Mouse (Mus musculus) Patski (cell line): ENCODE data around the gene Foxr2. TPM values are rescaled to one million over a fixed set of nuclear protein-coding genes. Genes with fewer than 3 reads are reported as not detected.

ENCODE experiments used
- ATAC-seq: fragments of 100-300 bp; one replicate; pipeline ENCODE4 v1.8.0; 2021
- CTCF ChIA-PET: fragments of 350-600 bp; sonication (Branson Sonifier 250); formaldehyde crosslinking; loops from one replicate; lab custom pipeline; 2022; ENCODE audit warnings: inconsistent platforms; lab: Charles Lee
- POLR2A ChIA-PET: fragments of 350-600 bp; sonication (Branson Sonifier 250); formaldehyde crosslinking; loops from one replicate; lab custom pipeline; 2022; ENCODE audit warnings: antibody characterized with exemption, inconsistent platforms; lab: Charles Lee
- DNase-seq: peaks from one replicate; pipeline ENCODE4 v3.0.0-alpha.2; 2011; ENCODE audit warnings: low read depth, low spot score
- H3K27me3 ChIP-seq: fragments of 371-371 bp; one replicate; pipeline ENCODE4 v1.5.1; 2021
- CTCF ChIP-seq: fragments of 100-300 bp; IDR thresholded peaks from one replicate; pipeline ENCODE4 v1.5.1; 2021
- in situ Hi-C: fragments of 300-500 bp; cut with MboI; formaldehyde crosslinking; loops from 3 replicates; pipeline ENCODE4 v1.11.1; 2018; ENCODE audit warnings: low pct_unique_long_range_greater_than_20kb, mixed read lengths
- polyA plus RNA-seq: library from polyadenylated mRNA; unstranded; gene quantifications from one replicate; pipeline ENCODE4 v1.2.3, GENCODE M21; 2021

Foxr2 gene
- polyA plus RNA-seq, result not detected

- in situ Hi-C loops, result no loop called here
- CTCF ChIA-PET, result no interaction called here
- no peak for ATAC-seq
- no peak for DNase-seq
- POLR2A ChIA-PET, result no interaction called here
- H3K27me3 ChIP-seq, result peaks cover 38% of the 10 kb centered on the region
- TF ChIP-seq CTCF, result no peak
These were observed at the start of gene Foxr2 for GRCm38 (mm10) chrX:153118486-153118885. TSS of gene Foxr2 (plus strand) at chrX:153118786.

- peaks cover 42% of the 10 kb centered on the region for H3K27me3 ChIP-seq
- no peak for ATAC-seq
- ChIA-PET CTCF (no interaction called here), POLR2A (no interaction called here)
- in situ Hi-C loops, result no loop called here
- no peak for DNase-seq
- TF ChIP-seq CTCF, result no peak
These were observed 427 bp downstream of the Foxr2 start for GRCm38 (mm10) chrX:153119013-153119412.

- TF ChIP-seq CTCF, result no peak
- in situ Hi-C loops, result no loop called here
- POLR2A ChIA-PET, result no interaction called here
- ATAC-seq, result peak; percentile 96
- CTCF ChIA-PET, result no interaction called here
- H3K27me3 ChIP-seq, result peaks cover 45% of the 10 kb centered on the region
- peak; percentile 13 for DNase-seq
These were observed 21.3 kb downstream of the Foxr2 start, which contains the start of gene Rragb for GRCm38 (mm10) chrX:153139734-153140515. TSS of gene Rragb (plus strand) at chrX:153139981.

- in situ Hi-C loops, result no loop called here
- ChIA-PET POLR2A (no interaction called here), CTCF (no interaction called here)
- DNase-seq (no peak), ATAC-seq (no peak)
- TF ChIP-seq CTCF, result no peak
- H3K27me3 ChIP-seq, result peaks cover 40% of the 10 kb centered on the region
These were observed 24.1 kb downstream of the Foxr2 start for GRCm38 (mm10) chrX:153142656-153143055.

- no peak for TF ChIP-seq CTCF
- H3K27me3 ChIP-seq, result peaks cover 50% of the 10 kb centered on the region
- CTCF ChIA-PET, result no interaction called here
- in situ Hi-C loops, result loop anchor here (5.0 to 25.0 kb wide), 3 partner anchors 211 to 561 kb away; partner anchors contain the start of gene Nbdy
- ATAC-seq, result no peak
- POLR2A ChIA-PET, result no interaction called here
- no peak for DNase-seq
These were observed 33.2 kb downstream of the Foxr2 start for GRCm38 (mm10) chrX:153151766-153152165.

GRCm38 (mm10) chrX:153155322-153155721 lies 36.7 kb downstream of the Foxr2 start:
- TF ChIP-seq CTCF, result peak; percentile 80
- ATAC-seq, result peak; percentile 60
- peaks cover 27% of the 10 kb centered on the region for H3K27me3 ChIP-seq
- in situ Hi-C loops, result loop anchor here (25.0 kb wide), 2 partner anchors 218 to 557 kb away; partner anchors contain the start of gene Nbdy
- ChIA-PET POLR2A (no interaction called here), CTCF (interaction anchor here (0.6 to 2.4 kb wide), 3 partner anchors 8 to 54 kb away, joined by 3 to 5 read pairs (median 3); no protein-coding TSS in a partner anchor)
- no peak for DNase-seq

GRCm38 (mm10) chrX:153174786-153175185 lies 56.2 kb downstream of the Foxr2 start:
- CTCF ChIA-PET, result no interaction called here
- ATAC-seq (no peak), DNase-seq (no peak)
- TF ChIP-seq CTCF, result peak; percentile 51
- in situ Hi-C loops, result loop anchor here (25.0 kb wide), 2 partner anchors 237 to 538 kb away; partner anchors contain the start of gene Nbdy
- peaks cover 4% of the 10 kb centered on the region for H3K27me3 ChIP-seq
- POLR2A ChIA-PET, result no interaction called here

GRCm38 (mm10) chrX:153182221-153182620 lies 63.6 kb downstream of the Foxr2 start:
- CTCF ChIA-PET, result no interaction called here
- no peak for TF ChIP-seq CTCF
- ATAC-seq, result no peak
- in situ Hi-C loops, result no loop called here
- DNase-seq, result no peak
- no peaks in the 10 kb centered on the region for H3K27me3 ChIP-seq
- POLR2A ChIA-PET, result no interaction called here

Other genes with a start within 250 kb of the Foxr2 start
- not detected for gene Usp51, start 112.3 kb upstream of the Foxr2 start, polyA plus RNA-seq
- gene Mageh1, start 81.2 kb upstream of the Foxr2 start, polyA plus RNA-seq, result 0.59 TPM
- gene Rragb, start 21.2 kb downstream of the Foxr2 start, polyA plus RNA-seq, result 13.8 TPM
- 0.32 TPM for gene Klf8, start 118.7 kb downstream of the Foxr2 start, polyA plus RNA-seq